Mouse (Mus musculus): Measurements from ENCODE around the gene Lgals4. TPM values are rescaled to one million over a fixed set of nuclear protein-coding genes. Genes with fewer than 3 reads are reported as not detected.
"Not testable (repeated sequence)": the region's sequence is repeated elsewhere in the genome, so short reads cannot be mapped to it uniquely, and the experiment has no call there.

The Lgals4 gene
- polyA plus RNA-seq, 1 experiment from 2014 or later: 1.9 TPM

- Histone ChIP-seq H3K4me3 (ENCODE audit: low read depth, low read length) (no peak overlapping the region), H3K4me1 (ENCODE audit: control insufficient read depth, insufficient read depth, low read length) (no peaks in the 10 kb centered on the region), H3K9me3 (replicated peaks; ENCODE audit: control insufficient read depth, low read length) (peaks cover 3% of the 10 kb centered on the region), H3K36me3 (replicated peaks; ENCODE audit: control insufficient read depth, insufficient read depth, low read depth, low read length) (no peaks in the 10 kb centered on the region), H3K27me3 (ENCODE audit: control insufficient read depth, insufficient read depth, low read length) (no peaks in the 10 kb centered on the region), H3K4me2 (ENCODE audit: low read depth, low read length) (peak overlapping the region; percentile 39), H3K9ac (replicated peaks; ENCODE audit: low read length) (peak overlapping the region; percentile 26; the same call in 1 of the 2 replicates), H3K27ac (replicated peaks; ENCODE audit: low read depth, low read length) (no peak overlapping the region)
- ATAC-seq (replicated peaks; ENCODE audit: insufficient number of reproducible peaks, low FRiP score, low TSS enrichment, low read depth) (peak; percentile 75; the same call in 1 of the 2 replicates), DNase-seq (ENCODE audit: low spot score) (peak; percentile 75)
- WGBS: 44% methylated on average over 33 of the region's 33 CpGs
Measured at GRCm38 (mm10) chr7:28865481-28866300, 32.0 kb downstream of the Lgals4 start.

DNA sequence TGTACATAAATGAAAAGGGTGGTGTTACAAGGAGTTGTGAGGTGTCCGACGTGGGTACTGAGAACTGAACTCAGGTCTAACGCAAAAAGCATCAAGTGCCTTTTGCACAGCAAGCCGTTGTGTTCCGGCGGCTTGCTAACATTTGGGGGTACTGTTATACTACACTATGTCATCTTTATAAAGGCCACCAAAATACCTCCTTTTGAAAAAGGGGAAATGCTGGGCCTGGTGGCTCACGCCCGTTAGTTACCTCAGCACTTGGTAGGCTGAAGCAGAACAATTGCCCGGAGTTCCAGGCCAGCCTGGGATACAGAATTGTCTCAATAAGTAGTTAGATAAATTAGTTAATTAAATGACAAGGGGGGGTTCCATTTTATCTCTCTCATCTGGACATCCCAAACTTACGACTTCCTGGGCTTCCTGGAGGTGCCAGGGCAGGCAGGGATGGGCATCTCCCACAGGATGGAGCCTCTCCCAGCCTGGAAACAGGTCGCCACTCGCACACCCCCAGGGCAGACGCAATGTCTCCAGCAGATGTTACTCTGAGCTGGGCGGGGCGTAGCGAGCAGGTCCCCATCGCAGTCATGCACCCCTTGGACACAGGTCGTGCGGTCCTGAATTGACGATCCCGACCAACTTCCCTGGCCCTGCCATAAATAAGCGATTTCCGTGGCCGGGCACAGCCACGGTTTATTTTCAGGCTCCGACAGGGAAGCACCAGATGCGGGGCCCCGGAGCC, 33.3 kb downstream of the Lgals4 start:
- Histone ChIP-seq H3K9me3 (replicated peaks; ENCODE audit: control insufficient read depth, low read length) (no peaks in the 10 kb centered on the region), H3K4me2 (ENCODE audit: low read depth, low read length) (no peak overlapping the region), H3K36me3 (replicated peaks; ENCODE audit: control insufficient read depth, insufficient read depth, low read depth, low read length) (no peaks in the 10 kb centered on the region), H3K27ac (replicated peaks; ENCODE audit: low read depth, low read length) (no peak overlapping the region), H3K9ac (replicated peaks; ENCODE audit: low read length) (no peak overlapping the region), H3K27me3 (ENCODE audit: control insufficient read depth, insufficient read depth, low read length) (no peaks in the 10 kb centered on the region), H3K4me3 (ENCODE audit: low read depth, low read length) (no peak overlapping the region), H3K4me1 (ENCODE audit: control insufficient read depth, insufficient read depth, low read length) (no peaks in the 10 kb centered on the region)
- ATAC-seq (replicated peaks; ENCODE audit: insufficient number of reproducible peaks, low FRiP score, low TSS enrichment, low read depth) (no peak), DNase-seq (ENCODE audit: low spot score) (no peak)
- 90% methylated on average over 28 of the region's 28 CpGs for WGBS

DNA sequence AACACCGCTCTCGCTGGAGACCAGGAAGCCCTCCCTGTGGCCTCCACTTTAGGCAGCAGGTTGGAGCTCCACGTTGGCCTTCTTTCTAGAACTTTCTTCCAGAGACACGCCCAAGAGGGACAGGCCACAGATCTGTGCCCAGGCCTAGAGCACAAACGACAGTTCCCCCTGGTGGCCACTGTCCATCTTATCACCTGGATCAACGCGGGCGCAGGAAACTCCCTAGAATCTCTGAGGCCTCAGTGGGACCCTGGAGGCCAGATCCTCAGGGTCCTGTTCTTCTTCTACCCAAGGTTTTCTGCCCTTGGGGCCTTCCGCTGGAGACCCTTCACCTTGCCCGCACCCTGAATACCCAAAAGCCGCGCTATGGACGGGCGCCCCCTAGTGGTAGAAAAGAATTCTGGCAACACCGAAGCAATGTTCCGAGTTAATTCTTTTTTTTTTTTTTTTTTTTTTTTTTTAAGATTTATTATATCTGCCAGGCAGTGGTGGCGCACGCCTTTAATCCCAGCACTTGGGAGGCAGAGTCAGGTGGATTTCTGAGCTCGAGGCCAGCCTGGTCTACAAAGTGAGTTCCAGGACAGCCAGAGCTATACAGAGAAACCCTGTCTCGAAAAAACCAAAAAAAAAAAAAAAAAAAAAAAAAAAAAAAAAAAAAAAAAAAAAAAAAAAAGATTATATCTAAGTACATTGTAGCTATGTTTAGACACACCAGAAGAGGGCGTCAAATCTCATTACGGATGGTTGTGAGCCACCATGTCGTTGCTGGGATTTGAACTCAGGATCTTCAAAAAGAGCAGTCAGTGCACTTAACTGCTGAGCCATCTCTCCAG, 34.1 kb downstream of the Lgals4 start:
- H3K4me1 ChIP-seq (ENCODE audit: control insufficient read depth, insufficient read depth, low read length); H3K4me2 ChIP-seq (ENCODE audit: low read depth, low read length); H3K36me3 ChIP-seq (replicated peaks; ENCODE audit: control insufficient read depth, insufficient read depth, low read depth, low read length); H3K4me3 ChIP-seq (ENCODE audit: low read depth, low read length); ATAC-seq (replicated peaks; ENCODE audit: insufficient number of reproducible peaks, low FRiP score, low TSS enrichment, low read depth); H3K27ac ChIP-seq (replicated peaks; ENCODE audit: low read depth, low read length); H3K9ac ChIP-seq (replicated peaks; ENCODE audit: low read length); H3K9me3 ChIP-seq (replicated peaks; ENCODE audit: control insufficient read depth, low read length); H3K27me3 ChIP-seq (ENCODE audit: control insufficient read depth, insufficient read depth, low read length): not testable (repeated sequence)
- 28% methylated on average over 23 of the region's 23 CpGs for WGBS
- DNase-seq (ENCODE audit: low spot score): peak; percentile 77

GRCm38 (mm10) chr7:28870901-28871664, 37.4 kb downstream of the Lgals4 start:
- Histone ChIP-seq H3K27ac (replicated peaks; ENCODE audit: low read depth, low read length) (no peak overlapping the region), H3K9me3 (replicated peaks; ENCODE audit: control insufficient read depth, low read length) (no peaks in the 10 kb centered on the region), H3K4me1 (ENCODE audit: control insufficient read depth, insufficient read depth, low read length) (no peaks in the 10 kb centered on the region), H3K4me2 (ENCODE audit: low read depth, low read length) (no peak overlapping the region), H3K27me3 (ENCODE audit: control insufficient read depth, insufficient read depth, low read length) (no peaks in the 10 kb centered on the region), H3K36me3 (replicated peaks; ENCODE audit: control insufficient read depth, insufficient read depth, low read depth, low read length) (no peaks in the 10 kb centered on the region), H3K4me3 (ENCODE audit: low read depth, low read length) (no peak overlapping the region), H3K9ac (replicated peaks; ENCODE audit: low read length) (no peak overlapping the region)
- ATAC-seq (replicated peaks; ENCODE audit: insufficient number of reproducible peaks, low FRiP score, low TSS enrichment, low read depth): no peak
- no peak for DNase-seq (ENCODE audit: low spot score)
- WGBS: 89% methylated on average over 24 of the region's 24 CpGs

DNA sequence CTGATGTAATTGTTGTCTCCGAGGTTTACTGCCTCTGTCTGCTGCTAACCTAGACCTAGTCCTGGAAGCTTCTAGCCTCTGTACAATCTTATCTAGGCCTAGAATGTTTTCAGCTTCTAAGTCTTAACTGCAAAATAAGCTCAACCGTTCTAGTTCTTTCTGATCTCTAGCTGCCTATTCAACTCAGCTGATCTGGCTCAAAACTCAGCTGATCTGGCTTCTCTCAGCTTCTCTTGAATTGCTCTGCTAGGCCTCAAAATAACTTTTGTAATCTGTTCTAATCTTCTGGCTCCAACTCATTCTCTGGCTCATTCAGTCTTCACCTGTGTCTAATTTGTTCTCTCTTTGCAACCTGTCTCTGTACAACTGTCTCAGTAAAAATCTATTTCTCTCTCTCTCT, 40.9 kb downstream of the Lgals4 start:
- no peak for DNase-seq (ENCODE audit: low spot score)
- Histone ChIP-seq H3K27me3 (ENCODE audit: control insufficient read depth, insufficient read depth, low read length) (no peaks in the 10 kb centered on the region), H3K36me3 (replicated peaks; ENCODE audit: control insufficient read depth, insufficient read depth, low read depth, low read length) (no peaks in the 10 kb centered on the region), H3K4me3 (ENCODE audit: low read depth, low read length) (no peak overlapping the region), H3K4me2 (ENCODE audit: low read depth, low read length) (no peak overlapping the region), H3K27ac (replicated peaks; ENCODE audit: low read depth, low read length) (no peak overlapping the region; the same call in 1 of the 2 replicates), H3K4me1 (ENCODE audit: control insufficient read depth, insufficient read depth, low read length) (no peaks in the 10 kb centered on the region), H3K9me3 (replicated peaks; ENCODE audit: control insufficient read depth, low read length) (no peaks in the 10 kb centered on the region), H3K9ac (replicated peaks; ENCODE audit: low read length) (no peak overlapping the region)
- WGBS: 53% methylated on average over 2 of the region's 2 CpGs
- no peak for ATAC-seq (replicated peaks; ENCODE audit: insufficient number of reproducible peaks, low FRiP score, low TSS enrichment, low read depth)

DNA sequence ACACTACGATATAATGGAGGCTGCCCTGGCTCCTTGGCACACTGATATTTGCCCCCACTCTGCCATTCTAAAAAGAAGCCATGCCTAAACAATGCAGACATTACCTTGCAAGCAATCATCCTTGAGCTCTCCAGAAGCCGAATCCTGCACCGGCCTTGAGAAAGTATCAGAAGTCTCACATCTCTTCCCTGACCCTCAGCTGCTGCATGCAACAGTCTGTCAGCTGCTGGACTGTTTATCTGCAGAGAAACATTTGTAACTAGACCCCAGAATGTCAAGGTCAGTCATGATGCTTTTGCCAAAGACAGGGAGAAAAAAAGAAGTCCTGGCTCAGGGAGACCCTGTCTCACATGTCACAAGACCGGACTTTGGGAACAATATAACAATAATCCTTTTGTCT, 42.4 kb downstream of the Lgals4 start:
- ATAC-seq (replicated peaks; ENCODE audit: insufficient number of reproducible peaks, low FRiP score, low TSS enrichment, low read depth) (no peak), DNase-seq (ENCODE audit: low spot score) (no peak)
- H3K4me2 ChIP-seq (ENCODE audit: low read depth, low read length): no peak overlapping the region
- H3K9ac ChIP-seq (replicated peaks; ENCODE audit: low read length): no peak overlapping the region
- 63% methylated on average over 4 of the region's 4 CpGs for WGBS
- H3K27ac ChIP-seq (replicated peaks; ENCODE audit: low read depth, low read length): no peak overlapping the region
- no peak overlapping the region for H3K4me3 ChIP-seq (ENCODE audit: low read depth, low read length)
- no peaks in the 10 kb centered on the region for H3K4me1 ChIP-seq (ENCODE audit: control insufficient read depth, insufficient read depth, low read length)
- H3K9me3 ChIP-seq (replicated peaks; ENCODE audit: control insufficient read depth, low read length): no peaks in the 10 kb centered on the region
- H3K36me3 ChIP-seq (replicated peaks; ENCODE audit: control insufficient read depth, insufficient read depth, low read depth, low read length): no peaks in the 10 kb centered on the region
- H3K27me3 ChIP-seq (ENCODE audit: control insufficient read depth, insufficient read depth, low read length): no peaks in the 10 kb centered on the region

- Histone ChIP-seq H3K27me3 (ENCODE audit: control insufficient read depth, insufficient read depth, low read length) (no peaks in the 10 kb centered on the region), H3K4me2 (ENCODE audit: low read depth, low read length) (no peak overlapping the region), H3K4me3 (ENCODE audit: low read depth, low read length) (no peak overlapping the region), H3K9ac (replicated peaks; ENCODE audit: low read length) (no peak overlapping the region), H3K4me1 (ENCODE audit: control insufficient read depth, insufficient read depth, low read length) (no peaks in the 10 kb centered on the region), H3K27ac (replicated peaks; ENCODE audit: low read depth, low read length) (no peak overlapping the region), H3K9me3 (replicated peaks; ENCODE audit: control insufficient read depth, low read length) (no peaks in the 10 kb centered on the region), H3K36me3 (replicated peaks; ENCODE audit: control insufficient read depth, insufficient read depth, low read depth, low read length) (no peaks in the 10 kb centered on the region)
- DNase-seq (ENCODE audit: low spot score) (no peak), ATAC-seq (replicated peaks; ENCODE audit: insufficient number of reproducible peaks, low FRiP score, low TSS enrichment, low read depth) (no peak)
- 90% methylated on average over 7 of the region's 7 CpGs for WGBS
Measured at GRCm38 (mm10) chr7:28877155-28877554, 43.5 kb downstream of the Lgals4 start.
